Mouse (Mus musculus): ENCODE results near the gene Atp5f1. TPM values are rescaled to one million over a fixed set of nuclear protein-coding genes. Genes with fewer than 3 reads are reported as not detected.

Gene Atp5f1
- total RNA-seq, 2 experiments from 2014 or later = 256 to 269 TPM

- intact Hi-C loops (cut with DNase I) = no loop called here
- DNase-seq (ENCODE audit: low spot score in 2 of 2) = no peak
Measured at GRCm38 (mm10) chr3:105904721-105905120, 55.2 kb downstream of the Atp5f1 start.

GRCm38 (mm10) chr3:105904213-105904612 lies 55.7 kb downstream of the Atp5f1 start:
- DNase-seq (ENCODE audit: low spot score in 2 of 2) = no peak
- intact Hi-C loops (cut with DNase I) = no loop called here

GRCm38 (mm10) chr3:105901468-105901867 lies 58.4 kb downstream of the Atp5f1 start:
- intact Hi-C loops (cut with DNase I) = no loop called here
- DNase-seq (ENCODE audit: low spot score in 2 of 2) = no peak

DNA sequence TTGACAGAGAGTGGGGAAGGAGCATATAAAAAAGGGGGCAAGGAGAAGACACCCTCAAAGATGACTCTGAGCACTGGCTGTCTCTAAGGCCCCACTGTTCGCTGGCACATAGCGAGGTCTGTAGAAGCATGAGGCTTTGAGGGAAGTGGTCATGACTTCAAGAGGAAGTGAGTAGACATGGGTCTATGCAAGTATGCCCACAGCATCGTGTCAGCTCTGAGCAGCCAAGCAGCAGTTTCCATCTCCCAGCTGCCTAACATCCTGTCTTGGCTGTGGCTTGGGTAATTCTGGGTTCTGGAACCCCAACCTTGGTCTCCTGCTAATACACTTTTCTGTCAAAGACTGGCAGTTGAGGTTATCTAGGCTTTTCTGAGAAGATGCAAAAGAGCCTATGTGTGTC lies 59.2 kb downstream of the Atp5f1 start:
- no peak for DNase-seq (ENCODE audit: low spot score in 2 of 2)
- intact Hi-C loops (cut with DNase I) = loop anchor here (1.0 kb wide), 1 partner anchor 213 kb away; the partner anchor contains the start of gene Ddx20

DNA sequence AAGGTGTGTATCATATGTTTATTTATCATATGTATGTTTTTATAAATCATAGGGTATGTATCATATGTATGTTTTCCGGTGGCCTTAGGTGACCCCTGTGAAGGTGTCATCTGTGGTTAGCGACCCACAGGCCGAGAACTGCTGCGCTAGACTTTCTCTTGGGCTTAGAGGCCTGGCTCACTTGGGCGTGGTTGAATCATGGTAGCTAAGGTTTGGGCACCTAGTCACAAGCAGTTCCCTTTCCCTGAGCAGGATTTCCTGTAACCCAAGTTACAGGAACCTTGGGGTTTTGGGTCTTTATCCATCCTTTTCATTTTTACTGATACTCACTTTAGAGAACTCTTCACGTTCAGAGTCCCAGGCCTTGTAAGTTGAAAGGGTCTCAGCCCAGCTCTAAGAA lies 59.6 kb downstream of the Atp5f1 start:
- intact Hi-C loops (cut with DNase I) = loop anchor here (1.0 kb wide), 1 partner anchor 213 kb away; the partner anchor contains the start of gene Ddx20
- DNase-seq (ENCODE audit: low spot score in 2 of 2) = no peak

DNA sequence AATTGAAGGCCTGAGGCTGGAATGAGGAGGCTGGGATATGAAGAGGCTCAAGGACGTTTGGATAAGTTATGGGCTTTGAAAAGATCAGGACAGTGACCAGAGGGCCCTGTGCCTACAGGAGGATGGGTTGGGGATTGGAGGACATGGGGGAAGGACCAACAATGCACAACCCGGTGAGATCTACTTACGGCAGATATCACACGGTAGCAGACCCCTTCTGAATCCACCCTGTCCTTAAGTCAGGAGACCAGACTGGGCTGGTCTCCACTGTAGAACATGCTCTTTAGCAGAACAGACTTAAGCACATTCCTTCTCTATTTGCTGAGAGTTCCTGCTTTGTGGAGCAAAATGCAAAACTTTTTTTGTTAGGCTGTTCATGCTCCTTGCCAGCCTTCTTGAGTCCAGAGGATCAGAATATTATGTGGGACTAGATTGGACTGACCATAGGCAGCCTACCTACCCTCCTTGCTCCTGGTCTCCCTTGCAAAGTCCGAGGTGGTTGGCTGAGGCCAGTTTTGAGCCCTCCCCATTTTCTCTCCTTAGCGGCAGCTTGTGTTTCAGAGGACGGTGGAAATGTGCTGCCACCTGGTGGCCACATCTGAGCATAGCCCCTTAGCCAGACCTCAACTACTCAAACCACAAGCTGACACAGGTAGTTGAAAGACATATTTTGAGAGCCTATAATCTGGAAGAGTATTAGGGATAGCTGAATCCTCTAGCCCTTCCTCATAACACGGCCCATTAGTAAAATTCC lies 60.3 kb downstream of the Atp5f1 start:
- DNase-seq (ENCODE audit: low spot score in 2 of 2) = peak; percentile 79
- intact Hi-C loops (cut with DNase I) = loop anchor here (1.0 to 10.0 kb wide), 4 partner anchors 125 to 227 kb away; partner anchors contain the start of gene Ddx20

- no peak for DNase-seq (ENCODE audit: low spot score in 2 of 2)
- intact Hi-C loops (cut with DNase I) = loop anchor here (5.0 to 10.0 kb wide), 3 partner anchors 124 to 227 kb away; no protein-coding TSS in a partner anchor
Measured at GRCm38 (mm10) chr3:105898861-105899260, 61.0 kb downstream of the Atp5f1 start.

- no peak for DNase-seq (ENCODE audit: low spot score in 2 of 2)
- intact Hi-C loops (cut with DNase I) = loop anchor here (5.0 to 10.0 kb wide), 3 partner anchors 124 to 226 kb away; no protein-coding TSS in a partner anchor
Measured at GRCm38 (mm10) chr3:105898325-105898724, 61.6 kb downstream of the Atp5f1 start.

- DNase-seq (ENCODE audit: low spot score in 2 of 2) = no peak
- intact Hi-C loops (cut with DNase I) = loop anchor here (5.0 to 10.0 kb wide), 3 partner anchors 122 to 225 kb away; no protein-coding TSS in a partner anchor
Measured at GRCm38 (mm10) chr3:105896811-105897210, 63.1 kb downstream of the Atp5f1 start.

- peak in 1 of 2 experiments; percentile 62 for DNase-seq (ENCODE audit: low spot score in 2 of 2)
- intact Hi-C loops (cut with DNase I) = loop anchor here (5.0 to 10.0 kb wide), 3 partner anchors 120 to 223 kb away; no protein-coding TSS in a partner anchor
Measured at GRCm38 (mm10) chr3:105894601-105895592, 65.0 kb downstream of the Atp5f1 start.

DNA sequence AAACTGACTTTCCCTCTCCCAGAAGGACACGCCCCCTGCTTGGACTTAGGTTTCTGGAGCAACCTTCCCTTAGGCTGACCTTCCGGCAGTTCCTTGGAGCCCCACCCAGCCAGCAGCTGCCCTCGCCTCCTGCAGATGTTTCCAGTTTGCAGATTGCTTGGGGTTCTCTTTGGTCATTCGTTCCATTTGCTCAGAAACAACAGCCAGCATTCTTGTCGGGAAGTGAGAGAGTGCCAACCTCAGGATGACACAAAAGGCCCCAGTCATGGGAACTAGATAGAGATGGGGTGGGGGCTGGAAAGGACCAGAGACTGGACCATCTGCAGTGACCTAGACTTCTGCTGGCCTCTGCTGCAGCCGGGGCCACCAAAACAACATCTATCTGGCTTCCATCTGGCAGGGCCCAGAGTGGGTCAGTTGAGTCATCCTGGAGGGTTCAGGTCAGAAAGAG lies 65.9 kb downstream of the Atp5f1 start:
- intact Hi-C loops (cut with DNase I) = loop anchor here (10.0 kb wide), 1 partner anchor 119 kb away; no protein-coding TSS in a partner anchor
- no peak for DNase-seq (ENCODE audit: low spot score in 2 of 2)

Other genes with a start within 250 kb of the Atp5f1 start
- gene Rap1a, start 158.8 kb downstream of the Atp5f1 start, total RNA-seq (2021) = 10 to 100 TPM; 57.7 to 72.0 TPM
- 1 to 10 TPM in 1 of 2 experiments, under 1 TPM in 1; 0.81 to 1.3 TPM for gene Adora3, start 89.2 kb downstream of the Atp5f1 start, total RNA-seq (2021)
- gene Tmigd3, start 89.2 kb downstream of the Atp5f1 start, total RNA-seq (2021) = not detected
- 1 to 10 TPM; 1.4 to 1.8 TPM for gene I830077J02Rik, start 27.4 kb downstream of the Atp5f1 start, total RNA-seq (2021)
- gene Wdr77, start 730 bp downstream of the Atp5f1 start, total RNA-seq (2021) = 10 to 100 TPM; 46.9 to 50.7 TPM
- gene Ovgp1, start 13.6 kb upstream of the Atp5f1 start, total RNA-seq (2021) = 1 to 10 TPM; 1.1 to 4.9 TPM
- not detected for gene Pifo, start 54.5 kb upstream of the Atp5f1 start, total RNA-seq (2021)
- not detected for gene Chil5, start 72.7 kb upstream of the Atp5f1 start, total RNA-seq (2021)
- under 1 TPM; 0.62 to 0.86 TPM for gene Chia1, start 153.1 kb upstream of the Atp5f1 start, total RNA-seq (2021)
- not detected for gene Chil3, start 207.5 kb upstream of the Atp5f1 start, total RNA-seq (2021)

Measured in left cerebral cortex, postnatal 36 days (tissue).